Mouse (Mus musculus): ENCODE results near the gene Catsperd.
"Not testable (repeated sequence)": the region's sequence is repeated elsewhere in the genome, so short reads cannot be mapped to it uniquely, and the experiment has no call there.

Catsperd gene

DNA sequence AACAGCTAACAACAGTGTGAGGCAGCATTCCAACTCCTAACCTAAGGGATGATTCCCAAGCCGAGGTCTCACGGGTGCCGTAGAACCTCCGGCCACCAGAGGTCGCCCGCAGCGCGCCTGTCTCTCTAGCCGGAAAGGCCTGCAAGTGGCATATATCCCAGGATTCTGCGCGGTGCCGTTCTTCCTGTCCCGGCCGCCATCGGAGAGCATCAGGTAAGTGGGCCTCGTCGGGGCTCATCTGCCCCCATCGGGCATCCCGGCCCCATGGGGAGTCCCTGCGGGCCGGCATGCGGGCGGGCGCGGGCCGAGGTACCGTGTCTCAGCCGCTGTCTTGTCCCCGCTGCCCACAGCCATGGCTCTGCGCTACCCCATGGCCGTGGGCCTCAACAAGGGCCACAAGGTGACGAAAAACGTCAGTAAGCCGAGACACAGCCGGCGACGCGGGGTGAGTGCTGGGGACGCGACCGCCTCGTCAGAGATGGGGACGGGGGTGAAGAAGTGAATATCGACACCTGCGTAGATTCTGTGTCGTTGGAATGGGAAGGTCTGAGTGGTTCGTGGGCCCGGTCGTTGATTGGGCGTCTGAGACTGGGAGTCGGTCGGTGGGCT, 14.6 kb upstream of the Catsperd start, which contains the start of gene Rpl36:
Gene Rpl36, plus strand, starts transcription at position 181 of the 609 bp plus-strand sequence.
- DNase-seq (ENCODE audit: low spot score), result peak; percentile 96

DNA sequence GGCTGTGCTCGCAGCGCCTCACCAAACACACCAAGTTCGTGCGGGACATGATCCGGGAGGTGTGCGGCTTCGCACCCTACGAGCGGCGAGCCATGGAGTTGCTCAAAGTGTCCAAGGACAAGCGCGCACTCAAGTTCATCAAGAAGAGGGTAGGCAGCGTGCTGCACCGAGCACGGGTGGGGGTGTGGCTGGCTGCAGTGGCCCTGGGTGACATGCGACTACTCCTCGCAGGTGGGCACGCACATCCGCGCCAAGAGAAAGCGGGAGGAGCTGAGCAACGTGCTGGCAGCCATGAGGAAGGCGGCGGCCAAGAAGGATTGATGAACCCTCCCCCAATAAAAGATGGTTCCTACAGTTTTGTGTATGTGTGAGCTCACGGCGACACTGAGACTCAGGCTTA, 14.1 kb upstream of the Catsperd start:
- DNase-seq (ENCODE audit: low spot score), result not testable (repeated sequence)

- DNase-seq (ENCODE audit: low spot score), result no peak
Measured at GRCm38 (mm10) chr17:56614391-56615135, 13.4 kb upstream of the Catsperd start.

DNA sequence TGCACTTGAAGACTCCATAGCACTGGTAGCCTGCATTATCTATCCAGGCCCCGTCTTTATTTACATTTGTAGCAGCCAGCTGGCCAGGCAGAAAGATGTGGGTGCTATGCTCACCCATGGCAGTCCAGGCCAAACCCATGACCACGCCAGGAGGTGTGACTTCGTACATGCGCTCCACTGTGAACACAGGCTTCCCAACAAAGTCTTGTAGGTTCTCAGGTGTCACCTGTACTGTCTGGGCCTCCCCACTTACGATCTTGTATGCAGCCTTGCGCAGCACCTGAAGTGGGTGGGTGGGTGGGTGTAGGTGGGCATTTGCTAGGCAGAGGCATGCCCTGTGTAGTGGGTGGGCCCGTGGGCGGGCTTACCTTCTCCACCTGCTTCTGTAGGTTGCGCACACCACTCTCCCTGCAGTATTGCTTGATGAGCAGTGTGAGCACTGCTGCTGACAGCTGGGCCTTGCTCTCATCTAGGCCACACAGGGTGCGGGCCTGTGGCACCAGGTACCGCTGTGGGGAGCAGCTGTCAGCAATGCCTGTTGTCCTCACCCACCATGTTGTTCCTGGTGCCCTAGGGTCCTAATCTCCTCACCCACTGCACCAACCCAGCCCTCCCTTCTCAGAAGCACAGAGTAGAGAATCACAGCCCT, 12.7 kb upstream of the Catsperd start:
- no peak for DNase-seq (ENCODE audit: low spot score)

- no peak for DNase-seq (ENCODE audit: low spot score)
Measured at GRCm38 (mm10) chr17:56615792-56616191, 12.2 kb upstream of the Catsperd start.

DNA sequence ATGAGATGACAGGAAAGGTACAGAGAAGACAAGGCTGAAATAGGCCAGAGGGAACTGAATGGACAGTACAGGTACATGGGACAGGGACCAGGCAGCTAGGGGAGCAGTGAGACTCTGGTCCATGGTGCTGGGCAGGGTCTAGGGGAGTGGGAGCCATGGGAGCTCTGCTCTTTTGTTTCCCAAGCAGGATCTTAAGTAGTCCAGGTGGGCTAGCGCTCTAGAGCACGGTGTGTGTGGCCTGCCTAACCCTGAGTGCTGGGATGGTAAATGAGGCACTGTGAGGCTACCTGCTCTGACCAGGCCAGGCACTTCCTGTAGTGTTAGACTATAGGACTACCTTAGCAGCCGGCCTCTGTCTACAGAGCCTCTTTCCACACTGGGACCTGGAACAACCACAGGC, 11.2 kb upstream of the Catsperd start:
- DNase-seq (ENCODE audit: low spot score), result no peak

GRCm38 (mm10) chr17:56617628-56618027, 10.3 kb upstream of the Catsperd start:
- no peak for DNase-seq (ENCODE audit: low spot score)

DNA sequence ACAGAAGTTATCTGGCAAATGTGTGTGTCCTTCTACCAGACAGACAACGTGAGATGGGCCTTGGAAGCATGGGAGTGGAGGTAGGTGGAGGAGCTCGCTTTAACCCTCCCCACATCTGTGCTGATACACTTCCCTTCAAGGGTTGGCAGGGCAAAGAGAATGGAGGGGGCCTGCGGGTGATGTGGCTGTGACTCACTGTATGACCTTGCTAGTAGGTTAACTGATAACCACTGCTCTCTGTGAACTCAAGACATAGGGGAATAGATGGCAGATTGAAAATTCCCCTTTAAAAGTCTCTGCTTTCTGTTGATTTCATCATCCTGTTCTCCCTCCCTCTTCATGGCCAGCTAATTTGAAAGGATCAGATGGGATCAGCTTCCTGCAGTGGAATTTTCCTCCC, 2.4 kb upstream of the Catsperd start:
- no peak for DNase-seq (ENCODE audit: low spot score)

DNA sequence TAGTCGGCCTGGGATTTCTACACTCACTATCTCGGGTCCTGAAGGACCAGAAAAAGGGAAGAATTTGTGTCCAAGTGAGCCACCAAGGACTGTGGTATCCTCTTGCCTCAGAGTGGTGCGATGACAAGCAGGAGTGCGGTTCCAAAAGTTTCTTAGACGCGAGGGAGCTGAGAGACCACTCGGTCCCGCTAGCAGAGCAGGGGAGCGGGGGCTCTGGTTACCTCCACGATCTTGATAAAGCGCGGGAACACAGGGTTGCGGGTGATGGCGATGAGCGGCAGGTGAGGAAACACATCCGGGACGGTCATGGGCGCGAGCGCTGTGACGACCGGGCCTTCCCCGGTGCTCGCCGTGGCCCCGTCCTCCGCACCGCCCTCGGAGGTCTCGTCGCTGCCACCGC, 1.7 kb upstream of the Catsperd start:
- DNase-seq (ENCODE audit: low spot score), result no peak

- DNase-seq (ENCODE audit: low spot score), result peak; percentile 100
Measured at GRCm38 (mm10) chr17:56626754-56627470, 1.0 kb upstream of the Catsperd start, which contains the start of gene Lonp1. Gene Lonp1, minus strand, starts transcription at chr17:56626887.

GRCm38 (mm10) chr17:56629800-56630781, 2.1 kb downstream of the Catsperd start:
- DNase-seq (ENCODE audit: low spot score), result not testable (repeated sequence)

- DNase-seq (ENCODE audit: low spot score), result no peak
Measured at GRCm38 (mm10) chr17:56631807-56632206, 3.9 kb downstream of the Catsperd start.

DNA sequence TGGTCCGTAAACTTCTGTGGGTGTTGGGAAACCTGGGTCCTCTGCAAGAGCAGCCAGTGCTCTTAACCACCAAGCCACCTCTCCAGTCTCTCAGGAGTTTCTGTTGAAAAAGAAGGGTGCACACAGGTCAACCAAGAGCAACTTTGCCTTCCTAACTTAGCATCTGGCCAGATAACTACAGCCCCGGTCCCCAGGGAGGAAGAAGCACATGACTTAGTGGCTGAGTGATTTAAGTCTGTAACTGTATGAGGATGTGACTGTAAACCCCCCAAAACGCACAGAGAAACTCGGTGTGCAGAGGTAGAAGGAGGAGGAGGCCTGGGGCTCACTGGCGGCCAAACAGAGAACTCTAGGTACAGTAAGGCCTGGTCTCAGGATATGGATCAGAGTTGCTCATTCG, 6.1 kb downstream of the Catsperd start:
- no peak for DNase-seq (ENCODE audit: low spot score)

GRCm38 (mm10) chr17:56643237-56643636, 15.3 kb downstream of the Catsperd start:
- DNase-seq (ENCODE audit: low spot score), result no peak

DNA sequence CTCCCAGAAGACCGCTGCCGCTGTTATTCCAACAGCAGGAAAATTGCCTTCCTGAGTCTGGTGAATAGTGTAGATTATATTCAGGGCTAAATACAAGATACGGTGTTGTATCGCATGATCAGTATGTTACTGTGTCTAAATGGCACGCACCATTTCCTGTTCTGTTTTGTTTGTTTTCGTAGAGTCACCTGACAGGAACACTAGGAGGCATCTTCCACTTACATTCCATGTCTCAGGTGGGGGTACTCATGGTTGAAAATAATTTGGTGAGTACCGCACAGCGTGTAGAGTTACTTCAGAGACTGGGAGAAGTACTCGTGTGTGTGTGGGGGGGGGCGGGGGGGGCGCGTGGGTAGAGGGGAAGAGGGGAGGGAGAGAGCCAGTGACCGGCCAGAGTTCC, 19.6 kb downstream of the Catsperd start:
- DNase-seq (ENCODE audit: low spot score), result no peak

DNA sequence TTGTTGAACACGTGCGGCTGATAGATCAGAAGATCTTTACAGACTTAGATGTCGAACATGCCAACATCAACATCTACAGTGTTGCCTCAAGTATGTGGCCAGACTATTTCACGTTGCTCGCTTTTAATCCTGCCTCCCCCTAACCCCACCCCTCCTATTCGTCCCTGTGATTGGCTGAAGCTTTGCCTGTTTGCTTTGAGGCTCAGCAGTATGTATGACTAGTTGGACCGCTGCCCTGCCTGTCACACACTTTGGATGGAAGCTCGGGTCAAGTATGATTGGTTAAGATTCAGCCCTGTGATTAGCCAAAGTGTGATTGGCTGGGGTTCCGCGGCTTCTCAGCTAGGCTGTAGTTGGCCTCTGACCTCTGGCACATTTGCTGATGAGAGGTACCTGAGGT, 23.9 kb downstream of the Catsperd start:
- DNase-seq (ENCODE audit: low spot score), result no peak

GRCm38 (mm10) chr17:56654771-56655170, 26.8 kb downstream of the Catsperd start:
- DNase-seq (ENCODE audit: low spot score), result no peak

GRCm38 (mm10) chr17:56655311-56655710, 27.4 kb downstream of the Catsperd start:
- no peak for DNase-seq (ENCODE audit: low spot score)

DNA sequence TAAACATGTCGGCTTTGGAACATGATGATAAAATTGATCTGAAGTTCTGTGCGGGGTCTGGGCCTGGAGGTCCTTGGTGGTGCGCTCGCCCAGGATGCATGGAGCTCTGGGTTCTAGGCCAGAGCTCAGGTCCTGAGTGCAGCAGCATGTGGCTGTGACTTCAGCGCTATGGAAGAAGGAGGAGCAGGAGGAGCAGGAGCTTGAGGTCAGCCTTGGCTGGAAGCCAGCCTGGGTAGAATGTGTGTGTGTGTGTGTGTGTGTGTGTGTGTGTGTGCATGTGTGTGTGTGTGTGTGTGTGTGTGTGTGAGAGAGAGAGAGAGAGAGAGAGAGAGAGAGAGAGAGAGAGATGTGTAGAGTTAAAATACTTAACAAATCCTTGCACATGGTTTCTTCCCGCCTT, 28.2 kb downstream of the Catsperd start:
- DNase-seq (ENCODE audit: low spot score), result no peak

GRCm38 (mm10) chr17:56663659-56664058, 35.7 kb downstream of the Catsperd start:
- DNase-seq (ENCODE audit: low spot score), result no peak

DNA sequence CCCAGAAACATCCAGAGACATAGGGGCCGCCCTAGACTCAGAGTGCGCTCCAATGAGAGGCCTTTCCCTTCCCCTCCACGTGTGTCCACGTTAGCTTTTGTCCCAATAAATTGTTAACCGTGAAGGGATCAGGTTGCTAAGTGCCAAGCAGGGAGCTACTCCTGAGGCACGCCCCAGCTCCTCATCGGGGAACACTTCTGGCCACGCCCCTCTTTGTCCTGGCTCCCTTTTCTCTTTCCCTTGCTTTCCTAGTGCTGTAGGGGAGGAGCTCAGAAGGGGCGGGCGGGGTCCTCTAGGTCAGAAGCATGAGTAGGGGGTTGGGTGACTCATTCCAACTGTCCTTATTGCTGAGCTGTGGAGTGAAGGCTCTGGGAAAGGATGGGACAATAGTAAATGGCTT, 36.4 kb downstream of the Catsperd start:
- DNase-seq (ENCODE audit: low spot score), result peak; percentile 85
